Mouse (Mus musculus): ENCODE results near the gene Lrrc47.

- TF ChIP-seq CTCF (IDR thresholded peaks at IDR 0.05; ENCODE audit: low read depth, low read length) (no peak), POLR2A (IDR thresholded peaks at IDR 0.05; ENCODE audit: extremely low read depth, insufficient read depth, low read length) (no peak)
These were observed 11.3 kb downstream of the Lrrc47 start for GRCm38 (mm10) chr4:154022844-154023243.
